Comparison of ENCODE assay signal across 9 mouse cellular contexts in genomic region chr9:90163749-90164095, GRCm38 (mm10). TPM values are rescaled to one million over a fixed set of nuclear protein-coding genes. Genes with fewer than 3 reads are reported as not detected.
DNase-seq lines count a peak whose midpoint lies in the region; ATAC-seq lines count a peak whose summit lies in the region.
"Had no signal": no experiment of that assay in that cellular context is flagged by ENCODE, and none has a peak within 500 bp of the region (broad histone marks: within the 10 kb centered on the region; RNA-seq: fewer than 3 reads in every experiment).

No protein-coding gene starts in this region.

- peak overlapping the region; percentile 82 for H3K9ac ChIP-seq in embryonic facial prominence, embryonic 12.5 days
- H3K9ac ChIP-seq in limb, embryonic 11.5 days (ENCODE audit: low read length) = peak overlapping the region; percentile 81
- peak overlapping the region; percentile 78 for H3K9ac ChIP-seq in midbrain, embryonic 12.5 days (replicated peaks)

- ATAC-seq in embryonic facial prominence, embryonic 12.5 days (ENCODE audit: insufficient number of reproducible peaks, insufficient read depth, low FRiP score, low TSS enrichment) = peak; percentile 18; the same call in 1 of the 2 replicates
- peak; percentile 58 for ATAC-seq in limb, embryonic 11.5 days (ENCODE audit: insufficient number of reproducible peaks, low FRiP score, low TSS enrichment, low read depth)
- peak; percentile 64 for ATAC-seq in midbrain, embryonic 12.5 days (ENCODE audit: low FRiP score, low read depth)
- no peak for ATAC-seq in CD4-positive, CD25-positive, alpha-beta regulatory T cell, adult 4 months

- under 1% methylated on average over 18 of the region's 18 CpGs for WGBS in embryonic facial prominence, embryonic 12.5 days
- under 1% methylated on average over 17 of the region's 18 CpGs for WGBS in limb, embryonic 11.5 days
- WGBS in midbrain, embryonic 12.5 days = 0% methylated on average over 18 of the region's 18 CpGs

- no peaks in the 10 kb centered on the region for H3K36me3 ChIP-seq in embryonic facial prominence, embryonic 12.5 days
- no peaks in the 10 kb centered on the region for H3K36me3 ChIP-seq in limb, embryonic 11.5 days (ENCODE audit: control insufficient read depth, insufficient read depth, low read length)
- no peaks in the 10 kb centered on the region for H3K36me3 ChIP-seq in midbrain, embryonic 12.5 days

- H3K27me3 ChIP-seq in embryonic facial prominence, embryonic 12.5 days = no peaks in the 10 kb centered on the region
- H3K27me3 ChIP-seq in limb, embryonic 11.5 days (ENCODE audit: control insufficient read depth, insufficient read depth, low read length) = no peaks in the 10 kb centered on the region
- no peaks in the 10 kb centered on the region for H3K27me3 ChIP-seq in midbrain, embryonic 12.5 days

- H3K27ac ChIP-seq in embryonic facial prominence, embryonic 12.5 days = peak overlapping the region; percentile 70; the same call in 1 of the 2 replicates
- H3K27ac ChIP-seq in limb, embryonic 11.5 days (replicated peaks; ENCODE audit: low read depth, low read length) = no peak overlapping the region
- H3K27ac ChIP-seq in midbrain, embryonic 12.5 days (replicated peaks) = peak overlapping the region; percentile 82

- peak overlapping the region; percentile 81 for H3K4me3 ChIP-seq in embryonic facial prominence, embryonic 12.5 days
- peak overlapping the region; percentile 54 for H3K4me3 ChIP-seq in limb, embryonic 11.5 days (ENCODE audit: low read depth, low read length)
- H3K4me3 ChIP-seq in midbrain, embryonic 12.5 days = peak overlapping the region; percentile 81

- peak; percentile 22 to 34 for DNase-seq in lung, adult 18-20 months
- no peak for DNase-seq in lung, postnatal 25 days (ENCODE audit: low spot score)
- DNase-seq in heart, postnatal 36 days = peak; percentile 71 to 77
- DNase-seq in limb, embryonic 11.5 days (ENCODE audit: low spot score) = no peak
- DNase-seq in layer of hippocampus, postnatal 14 days (ENCODE audit: low spot score in 2 of 2) = no peak

- peak overlapping the region; percentile 86 for H3K4me2 ChIP-seq in embryonic facial prominence, embryonic 12.5 days (replicated peaks)
- H3K4me2 ChIP-seq in limb, embryonic 11.5 days (ENCODE audit: low read depth, severe bottlenecking) = peak overlapping the region; percentile 77
- H3K4me2 ChIP-seq in midbrain, embryonic 12.5 days (replicated peaks) = peak overlapping the region; percentile 82

- no peaks in the 10 kb centered on the region for H3K9me3 ChIP-seq in embryonic facial prominence, embryonic 12.5 days
- no peaks in the 10 kb centered on the region for H3K9me3 ChIP-seq in limb, embryonic 11.5 days (ENCODE audit: control insufficient read depth, low read length)
- no peaks in the 10 kb centered on the region for H3K9me3 ChIP-seq in midbrain, embryonic 12.5 days

- H3K4me1 ChIP-seq in embryonic facial prominence, embryonic 12.5 days = peaks cover 11% of the 10 kb centered on the region; the same call in 1 of the 2 replicates
- H3K4me1 ChIP-seq in limb, embryonic 11.5 days (ENCODE audit: control insufficient read depth, insufficient read depth, low read length) = peaks cover 4% of the 10 kb centered on the region; the same call in 1 of the 2 replicates
- H3K4me1 ChIP-seq in midbrain, embryonic 12.5 days = peaks cover 24% of the 10 kb centered on the region

- intact Hi-C loops in heart, postnatal 36 days (cut with DNase I) = loop anchor here (2.0 kb wide), 3 partner anchors 19 to 37 kb away; no protein-coding TSS in a partner anchor

RNA-seq across cellular contexts. Expression of gene Adamts7, which starts 0.9 kb away (rescaled TPM):
- 26.0 and 26.6 TPM in 2 replicates for polyA plus RNA-seq in embryonic facial prominence, embryonic 12.5 days (2016; fragmentation: Nextera tagmentation; extraction: Ambion mirVana)
- 10 to 100 TPM; 14.4 to 17.7 TPM for total RNA-seq in heart, postnatal 36 days (2021)
- 12.7 and 14.3 TPM in 2 replicates for polyA plus RNA-seq in limb, embryonic 11.5 days (2014; fragmentation: Nextera tagmentation; extraction: Ambion mirVana)
- 24.0 and 25.7 TPM in 2 replicates for polyA plus RNA-seq in midbrain, embryonic 12.5 days (2016; fragmentation: Nextera tagmentation; extraction: Ambion mirVana)
- 1 to 10 TPM; 1.3 to 1.5 TPM for total RNA-seq in layer of hippocampus, postnatal 14 days (2021)
- polyA plus RNA-seq in CD4-positive, CD25-positive, alpha-beta regulatory T cell, adult 4 months (2017; shearing (Covaris generic)) = under 1 TPM in 1 of 2 experiments, not detected in 1; 0.05 TPM
- total RNA-seq: neutrophil, adult 5-6 weeks had no signal

RNA-seq across cellular contexts. Expression of gene Morf4l1, which starts 49.1 kb away (rescaled TPM):
- 505 and 527 TPM in 2 replicates for polyA plus RNA-seq in embryonic facial prominence, embryonic 12.5 days (2016; fragmentation: Nextera tagmentation; extraction: Ambion mirVana)
- 100 to 1,000 TPM; 254 to 268 TPM for total RNA-seq in heart, postnatal 36 days (2021)
- 470 and 473 TPM in 2 replicates for polyA plus RNA-seq in limb, embryonic 11.5 days (2014; fragmentation: Nextera tagmentation; extraction: Ambion mirVana)
- 544 and 551 TPM in 2 replicates for polyA plus RNA-seq in midbrain, embryonic 12.5 days (2016; fragmentation: Nextera tagmentation; extraction: Ambion mirVana)
- total RNA-seq in layer of hippocampus, postnatal 14 days (2021) = 100 to 1,000 TPM; 364 to 379 TPM
- polyA plus RNA-seq in CD4-positive, CD25-positive, alpha-beta regulatory T cell, adult 4 months (2017; shearing (Covaris generic)) = 100 to 1,000 TPM; 309 to 341 TPM

Comparison
In these comparisons a context has a peak if more than half of its experiments do, and no peak if none do; other contexts are left out.
1. DNase-seq: peak in lung, adult 18-20 months (2 of 2) and heart, postnatal 36 days (2 of 2); none in lung, postnatal 25 days (single experiment), limb, embryonic 11.5 days (single experiment) and layer of hippocampus, postnatal 14 days (0 of 2).
2. RNA of gene Adamts7, which starts 0.9 kb away (polyA plus RNA-seq): 26.0 to 26.6 TPM in embryonic facial prominence, embryonic 12.5 days, 24.0 to 25.7 TPM in midbrain, embryonic 12.5 days and 12.7 to 14.3 TPM in limb, embryonic 11.5 days; 0.05 TPM in CD4-positive, CD25-positive, alpha-beta regulatory T cell, adult 4 months; every median in the first group is over 10 times any median in the second.
3. Peak in every context shown above with its lines, with median percentiles within 50 percentile points of each other: H3K4me2 ChIP-seq, H3K4me3 ChIP-seq and H3K9ac ChIP-seq.